Mouse (Mus musculus) kidney, embryonic 14.5 days (tissue): ENCODE measurements around the gene Hspb11. TPM values are rescaled to one million over a fixed set of nuclear protein-coding genes. Genes with fewer than 3 reads are reported as not detected.

Experiments used
- ATAC-seq: fragments of 200-750 bp; cut with Nextera tagmentation; 2 replicates; pipeline ENCODE4 v1.8.0; 2017; ENCODE audit warnings: moderate number of reproducible peaks, mild to moderate bottlenecking, moderate TSS enrichment, moderate library complexity; ENCODE audit not compliant: low FRiP score, low TSS enrichment
- H3K27ac ChIP-seq: fragments of 300-500 bp; sonication (generic); 2 replicates; pipeline ENCODE4 v1.5.1; 2014; ENCODE audit warnings: low read depth, mild to moderate bottlenecking, low read length, moderate library complexity, mixed read lengths
- H3K27me3 ChIP-seq: fragments of 300-500 bp; sonication (generic); 2 replicates; pipeline ENCODE4 v1.6.1; 2014; ENCODE audit warnings: mild to moderate bottlenecking, low read length; ENCODE audit not compliant: control insufficient read depth, insufficient read depth
- H3K36me3 ChIP-seq: fragments of 300-500 bp; sonication (generic); 2 replicates; pipeline ENCODE4 v1.6.1; 2014; ENCODE audit warnings: low read length, mixed read lengths; ENCODE audit not compliant: control insufficient read depth, insufficient read depth
- H3K4me1 ChIP-seq: fragments of 300-500 bp; sonication (generic); 2 replicates; pipeline ENCODE4 v1.6.1; 2014; ENCODE audit warnings: low read length, mixed read lengths; ENCODE audit not compliant: control insufficient read depth, insufficient read depth
- H3K4me2 ChIP-seq: fragments of 300-500 bp; sonication (generic); replicated peaks from 2 replicates; pipeline ENCODE4 v1.6.1; 2014; ENCODE audit warnings: low read depth, mild to moderate bottlenecking, low read length
- H3K4me3 ChIP-seq: fragments of 300-500 bp; sonication (generic); 2 replicates; pipeline ENCODE4 v1.5.1; 2014; ENCODE audit warnings: mild to moderate bottlenecking, low read length
- H3K9ac ChIP-seq: fragments of 300-500 bp; sonication (generic); 2 replicates; pipeline ENCODE4 v1.6.1; 2014; ENCODE audit warnings: low read depth, mild to moderate bottlenecking, low read length, moderate library complexity
- H3K9me3 ChIP-seq: fragments of 300-500 bp; sonication (generic); 2 replicates; pipeline ENCODE4 v1.6.1; 2016; ENCODE audit warnings: low read length; ENCODE audit not compliant: control insufficient read depth
- WGBS: fragments of 180-500 bp; shearing (Covaris S2); extraction: QIAGEN DNeasy Blood & Tissue Kit; methylation state at CpG from one replicate; pipeline ENCODE4 v1.1.7; 2014; 5-methylcytosine and 5-hydroxymethylcytosine counted together
- polyA plus RNA-seq: library from polyadenylated mRNA; unstranded; fragments of >200 nt; fragmentation: Nextera tagmentation; extraction: Ambion mirVana; gene quantifications from 2 replicates; pipeline ENCODE4 v1.2.1, GENCODE M21; 2014

Gene Hspb11
- polyA plus RNA-seq, 1 experiment from 2014 or later = 39.6 TPM

DNA sequence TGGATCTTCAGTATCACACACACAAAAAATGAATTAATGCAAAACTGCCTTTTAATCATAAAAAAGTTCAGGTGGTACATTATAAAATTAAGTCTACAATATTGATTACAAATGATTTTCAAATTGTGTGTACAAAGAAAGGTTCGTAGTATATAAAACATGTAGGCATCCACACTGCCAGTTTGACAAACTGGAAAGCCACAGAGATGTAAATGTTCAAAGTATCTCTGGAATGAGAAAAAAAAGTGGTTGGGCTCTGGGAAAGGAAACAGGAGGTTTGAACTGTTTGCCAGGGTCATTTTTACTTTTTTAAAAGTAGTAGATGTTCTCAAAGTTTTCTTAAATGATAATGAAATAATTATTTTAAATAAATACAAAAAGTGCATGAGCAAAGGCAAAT, 7.4 kb upstream of the Hspb11 start:
- Histone ChIP-seq H3K4me2 (no peak overlapping the region), H3K4me1 (peaks cover 12% of the 10 kb centered on the region; the same call in 1 of the 2 replicates), H3K9ac (no peak overlapping the region), H3K36me3 (peaks cover 39% of the 10 kb centered on the region), H3K9me3 (no peaks in the 10 kb centered on the region), H3K4me3 (no peak overlapping the region), H3K27me3 (no peaks in the 10 kb centered on the region), H3K27ac (peak overlapping the region; percentile 42; the same call in 1 of the 2 replicates)
- WGBS = 72% methylated on average over 1 of the region's 1 CpGs
- ATAC-seq = no peak

DNA sequence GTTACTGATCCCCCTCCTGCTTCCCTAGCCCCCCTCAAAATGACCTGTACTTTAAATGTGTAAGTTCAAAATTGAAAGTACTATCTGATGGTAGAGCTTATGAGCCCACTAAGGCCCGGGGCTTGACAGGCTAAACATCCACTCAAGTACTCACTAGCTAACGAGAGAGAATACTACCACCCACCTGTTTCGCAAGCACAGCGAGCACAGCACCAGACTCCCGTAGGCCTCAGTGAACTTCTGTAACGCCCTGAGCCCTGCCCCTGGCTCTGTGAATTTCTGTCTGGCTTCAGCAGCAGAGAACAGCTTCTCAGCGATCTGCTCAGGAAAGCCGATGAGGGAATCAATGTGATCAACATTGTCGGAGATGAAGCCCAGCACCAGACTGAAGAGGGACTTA, 6.3 kb upstream of the Hspb11 start:
- Histone ChIP-seq H3K27me3 (no peaks in the 10 kb centered on the region), H3K4me1 (peaks cover 15% of the 10 kb centered on the region; the same call in 1 of the 2 replicates), H3K9me3 (no peaks in the 10 kb centered on the region), H3K9ac (no peak overlapping the region), H3K36me3 (peaks cover 28% of the 10 kb centered on the region), H3K4me2 (no peak overlapping the region), H3K4me3 (no peak overlapping the region), H3K27ac (no peak overlapping the region)
- no peak for ATAC-seq
- 85% methylated on average over 9 of the region's 9 CpGs for WGBS

DNA sequence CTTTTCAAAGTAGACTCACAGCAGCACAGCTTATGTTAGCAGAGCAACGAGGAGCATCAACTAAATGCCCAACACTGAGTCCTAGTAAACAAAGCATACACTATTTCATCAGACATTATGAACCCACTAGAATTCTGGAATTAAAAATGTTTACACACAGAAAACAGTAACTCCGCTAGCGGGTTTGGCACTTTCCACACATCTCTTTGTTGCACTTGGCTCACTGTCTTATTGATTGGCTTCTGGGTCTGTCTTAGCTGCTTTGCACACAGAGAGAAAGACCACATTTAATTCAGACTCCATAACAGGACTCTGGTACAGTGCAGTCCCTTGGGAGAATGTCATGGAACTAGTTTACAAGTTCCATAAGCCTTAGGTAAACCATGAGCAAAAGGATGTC, 5.3 kb upstream of the Hspb11 start:
- Histone ChIP-seq H3K36me3 (peaks cover 23% of the 10 kb centered on the region), H3K27ac (no peak overlapping the region), H3K9me3 (no peaks in the 10 kb centered on the region), H3K4me3 (no peak overlapping the region), H3K27me3 (no peaks in the 10 kb centered on the region), H3K9ac (no peak overlapping the region), H3K4me2 (no peak overlapping the region), H3K4me1 (peaks cover 18% of the 10 kb centered on the region; the same call in 1 of the 2 replicates)
- WGBS = 89% methylated on average over 3 of the region's 3 CpGs
- ATAC-seq = no peak

DNA sequence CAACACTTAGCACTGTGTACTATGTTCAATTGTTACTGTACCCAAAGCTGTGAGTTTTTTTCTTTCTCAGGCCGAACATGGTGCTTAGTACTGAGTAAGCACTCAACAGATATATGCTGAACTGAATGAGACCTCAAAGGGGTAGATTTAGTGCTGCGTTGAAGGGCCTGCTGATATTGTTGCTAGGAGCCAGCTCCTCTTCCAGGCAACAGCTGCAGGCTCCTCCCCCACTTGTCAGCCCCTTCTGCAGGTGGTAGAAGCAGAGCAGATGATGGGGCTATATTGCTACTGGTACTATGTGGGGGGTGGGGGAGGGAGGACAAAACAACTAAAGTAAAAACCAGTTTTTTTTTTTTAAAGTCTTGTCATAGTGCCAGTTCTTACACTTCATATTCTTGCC, 3.9 kb upstream of the Hspb11 start:
- Histone ChIP-seq H3K4me2 (no peak overlapping the region), H3K9me3 (no peaks in the 10 kb centered on the region), H3K4me3 (no peak overlapping the region), H3K36me3 (peaks cover 13% of the 10 kb centered on the region), H3K27ac (no peak overlapping the region), H3K27me3 (no peaks in the 10 kb centered on the region), H3K4me1 (peaks cover 18% of the 10 kb centered on the region; the same call in 1 of the 2 replicates), H3K9ac (no peak overlapping the region)
- ATAC-seq = no peak
- 47% methylated on average over 2 of the region's 2 CpGs for WGBS

DNA sequence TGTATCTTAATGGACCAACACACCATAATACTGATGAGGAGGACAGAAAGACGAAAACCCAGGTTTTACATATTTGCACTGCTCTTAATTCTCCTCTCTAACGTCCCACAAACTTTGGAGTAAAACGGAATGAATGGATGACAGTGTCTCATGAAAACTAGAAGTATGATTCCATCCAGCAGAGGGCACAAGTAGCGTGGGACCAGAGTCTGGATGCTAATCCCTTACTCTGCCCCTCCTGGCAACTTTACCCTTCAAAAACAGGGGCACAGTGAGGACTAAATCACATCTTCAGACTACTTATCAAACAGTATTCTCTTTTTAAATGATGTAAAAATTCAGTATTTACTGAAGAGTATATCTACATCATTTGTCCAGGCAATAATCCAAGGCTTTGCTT, 2.9 kb upstream of the Hspb11 start:
- H3K4me2 ChIP-seq = no peak overlapping the region
- H3K9me3 ChIP-seq = no peaks in the 10 kb centered on the region
- no peaks in the 10 kb centered on the region for H3K27me3 ChIP-seq
- no peak overlapping the region for H3K4me3 ChIP-seq
- H3K4me1 ChIP-seq = peaks cover 18% of the 10 kb centered on the region; the same call in 1 of the 2 replicates
- ATAC-seq = no peak
- no peak overlapping the region for H3K9ac ChIP-seq
- peaks cover 10% of the 10 kb centered on the region for H3K36me3 ChIP-seq
- H3K27ac ChIP-seq = no peak overlapping the region
- WGBS = 28% methylated on average over 4 of the region's 4 CpGs

DNA sequence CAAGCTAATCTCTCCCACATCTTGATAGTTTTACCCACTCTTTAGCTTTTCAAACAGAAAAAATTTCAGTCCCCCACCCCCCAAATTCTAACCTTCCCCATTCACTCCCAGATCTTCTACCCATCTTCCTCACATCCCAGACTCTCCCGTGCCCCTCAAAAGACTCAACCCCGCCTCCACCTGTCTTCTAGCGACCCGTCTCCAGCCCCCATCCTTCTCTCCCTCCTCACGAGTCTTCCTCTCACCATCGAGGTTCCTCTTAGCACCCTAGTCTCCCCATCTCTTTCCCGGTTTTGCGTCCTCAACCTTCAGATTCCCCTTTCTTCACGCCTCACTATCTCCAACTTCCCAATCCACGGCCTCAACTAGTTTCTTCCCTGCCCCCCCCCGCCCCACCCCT, 871 bp upstream of the Hspb11 start:
- peak overlapping the region; percentile 69 for H3K4me2 ChIP-seq
- peaks cover 15% of the 10 kb centered on the region; the same call in 1 of the 2 replicates for H3K4me1 ChIP-seq
- peak overlapping the region; percentile 66 for H3K4me3 ChIP-seq
- no peaks in the 10 kb centered on the region for H3K36me3 ChIP-seq
- peak overlapping the region; percentile 82 for H3K9ac ChIP-seq
- H3K9me3 ChIP-seq = no peaks in the 10 kb centered on the region
- ATAC-seq = no peak
- WGBS = under 1% methylated on average over 11 of the region's 11 CpGs
- H3K27ac ChIP-seq = peak overlapping the region; percentile 77
- H3K27me3 ChIP-seq = no peaks in the 10 kb centered on the region

DNA sequence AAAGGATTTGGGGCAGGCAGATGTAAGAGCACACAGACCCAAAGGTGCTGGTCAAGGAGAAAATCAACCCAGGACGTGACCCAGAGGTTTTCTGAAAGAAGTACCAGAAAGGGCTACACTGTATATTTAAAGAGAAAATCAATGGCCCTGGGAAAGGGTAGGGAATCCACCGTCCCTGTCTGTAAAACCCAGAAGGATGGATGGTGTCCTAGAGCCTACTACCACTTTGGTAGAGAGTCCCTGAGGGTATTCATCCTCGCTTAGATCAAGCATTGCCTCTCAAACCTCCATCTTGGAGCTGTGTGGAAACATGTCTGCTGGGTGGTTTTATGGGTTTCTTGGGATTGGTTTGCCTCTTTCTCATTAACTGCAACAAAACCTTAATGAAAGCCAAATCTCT, 1.0 kb downstream of the Hspb11 start:
- no peak overlapping the region; the same call in 1 of the 2 replicates for H3K27ac ChIP-seq
- H3K4me2 ChIP-seq = peak overlapping the region; percentile 69
- peak overlapping the region; percentile 82 for H3K9ac ChIP-seq
- WGBS = 19% methylated on average over 3 of the region's 3 CpGs
- H3K27me3 ChIP-seq = no peaks in the 10 kb centered on the region
- ATAC-seq = no peak
- no peaks in the 10 kb centered on the region for H3K36me3 ChIP-seq
- peak overlapping the region; percentile 66 for H3K4me3 ChIP-seq
- H3K9me3 ChIP-seq = no peaks in the 10 kb centered on the region
- peaks cover 10% of the 10 kb centered on the region; the same call in 1 of the 2 replicates for H3K4me1 ChIP-seq

DNA sequence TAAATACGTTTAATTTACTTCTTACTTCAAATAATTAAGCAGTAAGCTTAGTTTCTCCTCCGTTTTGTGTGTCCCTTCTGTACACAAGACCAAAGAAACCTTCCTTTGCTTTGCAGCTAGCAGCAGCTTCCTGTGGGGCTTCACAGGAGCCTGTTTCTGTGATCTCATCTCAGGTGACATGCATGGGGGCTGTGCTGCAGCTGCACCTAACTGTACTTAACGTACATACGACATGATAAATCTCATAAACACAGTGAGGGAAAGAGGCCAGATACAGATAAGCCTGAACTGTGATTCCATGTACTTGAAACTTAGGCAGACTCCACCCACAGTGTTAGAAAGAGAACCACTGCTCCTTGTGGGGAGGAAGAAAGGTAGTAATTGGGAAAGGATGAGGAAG, 6.6 kb downstream of the Hspb11 start:
- no peak overlapping the region for H3K9ac ChIP-seq
- WGBS = 56% methylated on average over 4 of the region's 4 CpGs
- H3K4me3 ChIP-seq = no peak overlapping the region
- H3K9me3 ChIP-seq = peaks cover 1% of the 10 kb centered on the region; the same call in 1 of the 2 replicates
- H3K27ac ChIP-seq = no peak overlapping the region
- no peak for ATAC-seq
- H3K4me2 ChIP-seq = no peak overlapping the region
- H3K27me3 ChIP-seq = no peaks in the 10 kb centered on the region
- no peaks in the 10 kb centered on the region for H3K4me1 ChIP-seq
- H3K36me3 ChIP-seq = peaks cover 2% of the 10 kb centered on the region; the same call in 1 of the 2 replicates

DNA sequence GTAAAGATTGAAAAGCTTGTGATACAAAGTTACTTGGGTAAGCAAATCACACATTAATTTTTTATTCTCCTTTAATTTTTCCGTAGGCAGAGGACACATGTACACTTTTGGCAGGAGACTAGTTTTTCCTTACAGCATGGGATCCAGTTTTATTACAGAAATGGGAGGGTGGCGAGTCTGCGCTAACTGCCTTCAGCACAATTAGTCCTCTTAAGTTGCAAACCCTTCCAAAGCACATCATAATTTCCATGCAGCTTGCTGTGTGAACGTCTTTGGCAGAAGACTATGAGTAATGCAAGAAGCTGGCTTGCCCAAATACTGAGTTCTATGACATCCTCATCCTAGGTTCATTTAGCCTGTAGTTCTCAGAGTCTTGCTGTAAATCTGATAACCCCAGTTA, 20.3 kb downstream of the Hspb11 start:
- Histone ChIP-seq H3K4me3 (no peak overlapping the region), H3K27ac (no peak overlapping the region), H3K9me3 (no peaks in the 10 kb centered on the region), H3K4me2 (no peak overlapping the region), H3K9ac (no peak overlapping the region), H3K36me3 (no peaks in the 10 kb centered on the region), H3K27me3 (no peaks in the 10 kb centered on the region), H3K4me1 (no peaks in the 10 kb centered on the region)
- WGBS = 79% methylated on average over 4 of the region's 4 CpGs
- ATAC-seq = no peak
